Mouse (Mus musculus) brain, embryonic 14.5 days (tissue): ENCODE data around the gene Nav1.

Experiments
- CTCF ChIP-seq: fragments of 200-500 bp; IDR thresholded peaks from 2 replicates; pipeline ENCODE4 v1.5.1; 2012; ENCODE audit warnings: inconsistent platforms, mild to moderate bottlenecking, moderate library complexity, borderline replicate concordance; ENCODE audit not compliant: insufficient read depth, insufficient read length; ENCODE audit errors: extremely low read depth
- POLR2A ChIP-seq: fragments of 200-500 bp; IDR thresholded peaks from 2 replicates; pipeline ENCODE4 v1.6.1; 2012; ENCODE audit warnings: mild to moderate bottlenecking, inconsistent platforms, borderline replicate concordance; ENCODE audit not compliant: poor library complexity, insufficient read depth, insufficient read length, severe bottlenecking; ENCODE audit errors: extremely low read depth

- TF ChIP-seq CTCF (no peak), POLR2A (no peak)
Measured at GRCm38 (mm10) chr1:135508349-135508634, 98.8 kb downstream of the Nav1 start.
